Mouse (Mus musculus) hematopoietic multipotent progenitor cell, adult 10-12 weeks (in vitro differentiated cells): Measurements from ENCODE around the gene Col6a5. TPM values are rescaled to one million over a fixed set of nuclear protein-coding genes. Genes with fewer than 3 reads are reported as not detected.

Source experiments
- polyA plus RNA-seq: library from polyadenylated mRNA; stranded (reverse); fragments of >175 nt; gene quantifications from 2 replicates; pipeline ENCODE4 v1.2.3, GENCODE M21; 2012; ENCODE audit warnings: low replicate concordance

Col6a5 gene
- 0.01 and 0.02 TPM in 2 replicates for polyA plus RNA-seq

GRCm38 (mm10) chr9:105960533-105960932 is at the start of gene Col6a5:
TSS of gene Col6a5 (minus strand) at chr9:105960643.

GRCm38 (mm10) chr9:105827791-105828385 is 132.6 kb downstream of the Col6a5 start, which contains the start of gene Col6a6:
TSS of gene Col6a6 (minus strand) at chr9:105828160.

Other genes with a start within 250 kb of the Col6a5 start
- 0.01 and 0.03 TPM in 2 replicates for gene Col6a6, start 132.5 kb downstream of the Col6a5 start, polyA plus RNA-seq
- gene Col6a4, start 136.1 kb upstream of the Col6a5 start, polyA plus RNA-seq, result 12.9 and 15.9 TPM in 2 replicates
- 4.0 and 5.8 TPM in 2 replicates for gene Glyctk, start 197.5 kb upstream of the Col6a5 start, polyA plus RNA-seq
- 12.3 and 20.0 TPM in 2 replicates for gene Wdr82, start 210.3 kb upstream of the Col6a5 start, polyA plus RNA-seq
- 93.5 and 123 TPM in 2 replicates for gene Ppm1m, start 239.1 kb upstream of the Col6a5 start, polyA plus RNA-seq
- gene Twf2, start 242.5 kb upstream of the Col6a5 start, polyA plus RNA-seq, result 96.4 and 134 TPM in 2 replicates